Mouse (Mus musculus) kidney, adult 8-10 months (tissue): ENCODE results near the gene Bcl7c.
"Not testable (repeated sequence)": the region's sequence is repeated elsewhere in the genome, so short reads cannot be mapped to it uniquely, and the experiment has no call there.

ENCODE experiments used
- DNase-seq, 2 experiments: peaks; one replicate each; pipeline ENCODE4 v3.0.0; 2022

Gene Bcl7c

DNA sequence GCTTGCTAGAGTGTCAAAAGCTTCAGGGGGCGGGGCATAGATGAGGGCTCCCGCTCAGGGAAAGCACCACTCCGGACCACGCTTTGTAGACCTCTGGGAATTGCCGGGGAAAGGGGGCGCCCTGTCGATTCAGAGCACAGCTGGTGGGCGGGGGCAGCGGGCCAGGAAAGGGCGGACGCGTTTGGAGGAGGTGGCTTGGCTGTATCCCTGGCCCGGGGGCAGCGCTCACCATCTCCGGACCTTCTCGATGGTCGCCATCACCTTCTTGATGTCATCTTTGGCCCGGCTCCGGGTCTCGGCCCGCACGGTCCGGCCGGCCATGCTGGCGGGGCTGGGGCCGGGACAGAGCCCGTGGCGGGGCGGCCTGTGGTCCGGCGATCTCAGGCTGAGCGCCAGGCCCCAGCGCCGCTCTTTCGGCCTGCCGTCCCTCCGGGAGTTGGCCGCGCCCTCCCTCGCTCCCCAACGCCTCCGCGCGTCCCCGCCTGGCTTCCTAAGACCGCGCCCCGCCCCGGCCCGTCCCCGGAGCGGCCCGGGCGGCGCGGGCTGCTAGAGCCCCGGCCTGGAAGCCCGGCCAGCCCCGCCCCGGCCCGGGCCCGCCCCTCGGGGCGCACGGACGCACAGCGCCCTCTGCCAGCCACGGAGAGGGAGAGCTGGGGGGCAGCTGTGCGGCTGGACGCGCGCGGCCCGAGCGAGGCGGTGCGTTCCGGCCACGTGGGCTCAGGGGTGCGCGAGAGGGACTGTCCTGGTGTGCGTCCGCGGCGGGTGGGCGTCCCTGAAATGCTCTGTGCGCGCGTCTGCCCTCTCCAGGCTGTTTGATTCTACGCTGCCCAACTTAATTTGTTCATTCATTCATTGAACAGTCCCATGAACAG, at the start of gene Bcl7c:
Gene Bcl7c, minus strand, starts transcription at position 727 of the 872 bp plus-strand sequence.
- DNase-seq: peak; percentile 85

- DNase-seq: no peak
Measured at GRCm38 (mm10) chr7:127753741-127754140, 45.0 kb upstream of the Bcl7c start.

DNA sequence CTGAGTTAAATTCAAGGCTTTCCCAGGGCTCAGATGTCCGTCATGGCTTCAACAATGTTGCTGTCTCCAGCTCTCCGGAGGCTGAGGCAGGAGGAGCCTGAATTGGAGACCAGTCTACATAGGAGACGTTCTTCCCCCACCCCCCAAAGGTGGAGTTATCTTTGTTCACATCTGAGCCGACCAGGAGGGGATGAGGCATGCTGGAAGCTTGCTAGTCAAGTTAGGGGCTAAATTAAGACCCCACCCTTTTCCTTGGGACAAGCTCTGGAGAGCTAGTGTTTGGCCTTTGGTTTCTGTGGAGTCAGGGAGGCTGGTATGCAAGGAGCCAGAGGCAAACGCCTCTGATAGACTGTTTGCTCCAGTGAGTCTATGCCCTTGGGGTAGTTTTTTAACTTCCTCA, 44.4 kb upstream of the Bcl7c start:
- DNase-seq: no peak

DNA sequence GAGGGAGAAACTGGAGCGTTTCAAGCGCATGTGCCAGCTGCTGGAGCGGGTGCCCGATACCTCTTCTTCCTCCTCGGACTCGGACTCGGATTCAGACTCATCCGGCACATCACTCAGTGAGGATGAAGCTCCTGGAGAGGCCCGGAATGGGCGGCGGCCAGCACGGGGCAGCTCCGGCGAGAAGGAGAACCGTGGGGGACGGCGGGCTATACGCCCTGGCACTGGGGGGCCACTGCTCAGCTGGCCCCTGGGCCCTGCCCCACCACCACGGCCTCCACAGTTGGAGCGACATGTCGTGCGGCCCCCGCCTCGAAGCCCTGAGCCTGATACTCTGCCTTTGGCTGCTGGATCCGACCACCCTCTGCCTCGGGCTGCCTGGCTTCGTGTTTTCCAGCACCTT, 43.3 kb upstream of the Bcl7c start:
- DNase-seq: no peak

GRCm38 (mm10) chr7:127751619-127752018, 42.9 kb upstream of the Bcl7c start:
- no peak for DNase-seq

- DNase-seq: peak in 1 of 2 experiments; percentile 58
Measured at GRCm38 (mm10) chr7:127750131-127751127, 41.7 kb upstream of the Bcl7c start.

DNA sequence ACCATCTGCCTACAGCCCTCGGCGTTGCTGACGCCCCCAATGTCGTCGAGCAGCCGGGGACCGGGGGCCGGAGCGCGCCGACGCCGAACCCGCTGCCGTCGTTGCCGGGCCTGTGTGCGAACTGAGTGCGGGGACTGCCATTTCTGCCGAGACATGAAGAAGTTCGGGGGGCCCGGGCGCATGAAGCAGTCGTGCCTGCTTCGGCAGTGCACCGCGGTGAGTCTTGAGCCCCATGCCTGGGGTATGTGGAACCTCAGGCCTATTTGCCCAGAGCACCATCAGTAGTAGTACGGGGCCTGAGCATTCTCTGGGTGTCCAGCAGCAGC, 39.5 kb upstream of the Bcl7c start:
- no peak for DNase-seq

DNA sequence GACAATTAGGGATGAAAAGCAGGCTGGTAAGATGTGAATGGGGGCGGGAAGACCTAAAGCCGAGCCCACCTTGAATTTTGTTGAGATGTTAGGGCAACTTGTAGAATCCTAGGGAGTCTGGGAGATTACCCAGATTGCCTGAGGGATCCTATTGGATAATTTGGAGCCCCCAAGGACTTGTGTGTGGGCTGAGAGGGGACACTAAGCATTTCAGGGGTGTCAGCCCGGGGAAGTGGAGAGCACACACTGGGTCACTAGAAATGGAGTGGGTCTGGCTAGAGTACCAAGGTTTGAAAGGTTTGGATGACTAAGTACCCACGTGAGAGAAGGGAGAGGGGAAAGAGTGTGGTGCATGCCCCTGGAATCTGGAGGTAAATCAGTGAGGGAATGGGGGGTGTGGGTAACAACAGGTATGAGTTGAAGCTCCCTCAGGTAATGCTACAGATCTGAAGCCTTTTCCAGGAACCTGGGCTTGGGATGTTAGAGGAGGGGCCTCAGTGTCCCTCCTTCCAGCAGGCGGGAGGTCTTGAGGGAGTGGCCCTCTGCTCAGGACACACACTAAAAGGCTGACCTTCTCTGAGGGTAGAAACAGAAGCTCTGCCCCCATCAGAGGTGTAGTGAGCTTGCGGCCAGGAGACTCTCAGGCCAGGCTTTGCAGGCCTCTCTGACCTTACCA, 39.0 kb upstream of the Bcl7c start:
- no peak for DNase-seq

DNA sequence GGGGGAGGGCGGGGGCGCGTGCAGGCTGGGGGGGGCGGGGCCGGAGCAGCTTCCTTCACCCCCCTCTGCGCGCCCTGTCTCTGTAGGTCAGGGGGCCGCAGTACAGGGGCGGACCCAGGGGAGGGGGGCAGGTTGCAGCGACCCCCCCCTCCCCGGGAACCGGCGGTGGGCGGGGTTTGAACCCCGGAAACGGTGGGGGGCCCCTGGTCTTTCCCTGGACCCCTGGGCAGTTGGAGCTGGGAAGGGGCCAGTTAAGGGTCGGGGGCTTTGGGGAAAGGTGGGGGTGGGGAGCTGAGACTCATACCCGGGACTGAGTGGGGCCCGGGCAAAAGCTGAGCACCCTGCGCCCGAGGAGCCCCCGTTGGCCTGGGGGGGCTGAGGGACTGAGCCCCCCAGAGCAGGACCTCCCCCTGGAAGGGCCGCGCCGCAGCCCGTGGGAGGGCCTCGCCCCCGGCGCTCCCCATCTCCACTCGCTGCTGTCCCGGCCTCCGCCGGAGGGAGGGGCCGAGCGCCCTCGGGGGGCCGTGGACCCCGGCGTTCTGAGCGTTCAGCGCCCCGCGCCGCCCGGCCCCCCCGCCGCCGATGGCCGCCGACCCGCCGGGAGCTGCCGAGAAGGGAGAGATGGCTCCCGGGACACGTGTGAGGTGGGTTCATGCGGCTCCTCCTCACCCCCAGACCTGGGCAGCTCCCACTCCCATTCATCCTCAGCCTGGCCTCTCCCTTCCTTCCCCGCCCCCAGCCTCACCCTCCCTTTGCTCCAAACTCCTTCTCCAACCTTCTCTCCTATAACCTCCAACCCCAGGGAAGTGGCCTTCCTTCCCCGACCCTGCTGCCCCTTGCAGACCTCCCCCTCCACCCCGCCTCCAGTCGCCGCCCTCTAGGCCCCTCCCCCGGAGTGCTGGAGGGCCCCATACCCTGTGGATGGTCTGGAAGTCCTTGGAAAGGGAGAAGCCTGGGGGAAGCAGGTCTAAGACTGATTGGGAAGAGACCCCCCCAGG, 38.1 kb upstream of the Bcl7c start:
- DNase-seq: peak in 1 of 2 experiments; percentile 35

DNA sequence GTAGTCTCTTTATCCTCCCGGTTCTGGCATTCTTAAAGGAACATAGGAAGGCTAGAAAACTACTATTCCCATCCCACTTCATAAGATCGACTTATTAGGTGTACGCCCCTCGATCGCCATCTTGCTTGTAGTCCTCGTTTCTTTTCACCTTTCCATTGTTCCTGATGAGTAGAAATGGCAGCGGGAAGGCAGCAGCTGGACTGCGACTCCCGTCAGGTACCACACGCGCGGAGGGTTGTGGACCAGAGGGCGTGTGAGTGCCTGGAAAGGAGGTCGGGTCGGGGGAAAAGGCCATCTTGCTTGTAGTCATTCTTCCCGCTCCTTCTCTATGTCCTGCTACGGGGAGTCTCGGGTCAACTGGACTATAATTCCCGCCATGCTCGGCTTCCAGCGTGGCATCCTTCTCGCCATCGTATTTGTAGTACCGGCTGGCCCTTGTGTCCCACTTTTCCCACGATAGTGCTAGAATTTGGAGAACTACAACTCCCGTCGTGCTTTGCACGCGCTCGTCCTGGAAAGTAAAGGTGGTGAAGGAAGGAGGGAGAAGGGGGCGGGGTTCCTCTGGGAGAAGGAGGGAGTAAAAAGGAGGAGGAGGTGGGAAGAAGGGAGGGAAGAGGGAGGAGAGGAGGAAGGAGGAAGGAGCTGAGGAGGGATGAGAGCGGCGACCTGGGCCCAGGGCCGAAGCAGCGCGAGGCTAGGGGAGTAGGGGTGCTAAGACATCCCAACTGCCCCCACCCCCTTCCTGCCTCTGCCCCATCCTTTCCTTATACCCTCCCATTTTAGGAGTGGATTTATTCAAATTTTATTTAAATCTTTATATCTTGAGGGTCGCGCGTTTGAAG, 37.1 kb upstream of the Bcl7c start:
- DNase-seq: peak; percentile 98 to 99

GRCm38 (mm10) chr7:127745251-127745651, 36.5 kb upstream of the Bcl7c start:
- peak; percentile 95 to 97 for DNase-seq

GRCm38 (mm10) chr7:127744366-127745045, 35.8 kb upstream of the Bcl7c start, which contains the start of gene Fbxl19:
TSS of gene Fbxl19 (plus strand) at chr7:127744543.
- DNase-seq: peak; percentile 74 to 84

DNA sequence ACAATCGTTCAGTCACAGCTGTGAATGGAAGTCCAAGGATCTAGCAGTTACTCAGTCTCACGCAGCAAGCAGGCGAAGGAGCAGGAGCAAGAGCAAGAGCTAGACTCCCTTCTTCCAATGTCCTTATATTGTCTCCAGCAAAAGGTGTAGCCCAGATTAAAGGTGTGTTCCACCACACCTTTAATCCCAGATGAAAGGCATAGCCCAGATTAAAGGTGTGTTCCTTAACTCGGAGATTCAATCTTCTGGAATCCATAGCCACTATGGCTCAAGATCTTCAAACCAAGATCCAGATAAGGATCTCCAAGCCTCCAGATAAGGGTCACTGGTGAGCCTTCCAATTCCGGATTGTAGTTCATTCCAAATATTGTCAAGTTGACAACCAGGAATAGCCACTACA, 23.3 kb upstream of the Bcl7c start, which contains the start of gene Ctf2:
Gene Ctf2, minus strand, starts transcription at position 101 of the 400 bp plus-strand sequence.
- not testable (repeated sequence) for DNase-seq

GRCm38 (mm10) chr7:127730170-127730569, 21.4 kb upstream of the Bcl7c start:
- no peak for DNase-seq

DNA sequence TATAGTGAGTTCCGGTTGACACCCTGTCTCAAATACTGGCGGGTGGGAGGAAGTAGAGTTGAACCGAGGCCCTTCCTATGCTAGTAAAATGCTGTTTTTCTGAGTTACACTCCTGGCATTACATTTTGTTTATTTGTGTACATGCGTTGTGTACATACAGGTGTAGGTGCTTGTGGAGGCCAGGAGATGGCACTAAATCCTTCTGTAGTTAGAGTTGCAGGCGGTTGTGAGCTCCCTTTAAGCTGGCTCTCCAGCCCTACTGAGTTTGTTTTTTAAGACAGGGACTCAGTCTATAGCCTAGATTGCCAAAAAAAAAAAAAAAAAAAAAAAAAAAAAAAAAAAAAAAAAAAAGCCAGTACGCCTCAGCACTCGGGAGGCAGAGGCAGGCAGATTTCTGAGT, 19.2 kb upstream of the Bcl7c start:
- no peak for DNase-seq

GRCm38 (mm10) chr7:127725924-127726323, 17.2 kb upstream of the Bcl7c start:
- DNase-seq: no peak

GRCm38 (mm10) chr7:127725490-127725889, 16.8 kb upstream of the Bcl7c start:
- DNase-seq: no peak

DNA sequence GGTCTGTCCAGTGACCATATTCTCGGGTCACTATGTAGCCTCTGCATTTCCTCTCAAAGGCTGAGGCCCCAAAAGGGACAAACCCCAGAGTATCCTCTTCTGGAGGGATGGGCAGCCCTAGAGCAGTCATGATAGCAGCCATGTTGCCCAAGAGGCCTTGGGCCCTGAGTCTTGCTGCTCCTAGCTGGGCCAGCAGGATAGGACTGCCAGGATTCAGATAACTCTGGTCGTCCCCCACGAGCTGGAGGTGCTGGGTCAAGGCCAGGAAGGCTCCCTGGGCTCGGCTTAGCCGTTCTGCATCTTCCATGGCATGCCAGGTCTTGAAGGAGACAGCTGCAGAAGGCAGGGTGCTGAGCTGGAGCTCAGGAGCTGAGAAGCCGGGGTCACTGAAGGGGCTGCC, 10.5 kb upstream of the Bcl7c start:
- DNase-seq: no peak

DNA sequence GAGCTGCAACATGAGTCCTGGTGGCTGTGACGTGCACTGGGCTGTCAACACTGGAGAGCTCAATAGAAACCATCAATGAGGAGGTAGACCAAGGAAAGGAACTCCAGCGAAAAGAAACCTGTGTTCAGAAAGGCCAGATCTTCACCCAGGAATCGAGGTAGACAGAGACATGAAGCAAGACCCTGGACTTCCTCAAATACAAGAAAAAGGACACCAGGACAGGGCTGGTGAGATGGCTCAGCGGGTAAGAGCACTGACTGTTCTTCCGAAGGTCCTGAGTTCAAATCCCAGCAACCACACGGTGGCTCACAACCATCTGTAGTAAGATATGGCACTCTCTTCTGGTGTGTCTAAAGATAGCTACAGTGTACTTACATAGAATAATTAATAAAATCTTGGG, 9.6 kb upstream of the Bcl7c start:
- DNase-seq: no peak

GRCm38 (mm10) chr7:127716992-127717391, 8.3 kb upstream of the Bcl7c start:
- peak; percentile 65 to 77 for DNase-seq
